Comparison of ENCODE assay signal across 8 mouse cellular contexts in the genomic region with DNA sequence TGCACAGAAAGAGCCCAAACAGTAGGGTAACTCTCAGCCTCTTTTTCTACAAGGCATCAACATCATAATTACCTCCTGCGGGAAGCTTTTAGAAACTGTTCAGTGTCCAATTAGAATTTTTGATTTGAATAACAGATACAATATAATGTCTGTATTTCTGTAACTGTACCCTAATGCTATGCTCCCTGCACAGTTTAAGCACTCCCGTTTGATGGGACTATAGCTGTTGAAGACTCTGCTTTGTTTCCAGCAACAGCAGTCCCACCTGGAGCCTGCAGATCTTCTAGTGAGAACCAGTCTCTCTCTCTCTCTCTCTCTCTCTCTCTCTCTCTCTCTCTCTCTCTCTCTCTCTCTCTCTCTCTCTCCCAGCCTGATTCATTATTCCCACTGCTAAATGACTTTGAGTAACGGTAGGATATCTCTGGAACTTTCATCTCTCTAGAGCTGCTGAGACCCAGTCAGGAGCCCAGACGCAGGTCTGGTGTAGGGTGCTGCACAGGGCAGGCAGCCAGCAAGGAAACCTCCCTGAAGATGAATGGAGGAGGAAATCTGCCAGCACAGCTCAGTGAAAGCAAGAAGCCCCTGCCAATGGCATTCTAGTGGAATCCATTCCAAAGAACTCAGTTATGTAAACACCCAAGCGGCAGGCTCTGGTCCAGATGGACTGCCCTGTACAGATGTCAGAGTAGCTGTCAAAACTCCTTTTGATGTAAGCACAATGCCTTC.
DNase-seq lines count a peak whose midpoint lies in the region; ATAC-seq lines count a peak whose summit lies in the region.

No protein-coding gene starts in this region.

- ATAC-seq in CD4-positive, CD25-positive, alpha-beta regulatory T cell, adult 4 months: no peak

- peak; percentile 23 for DNase-seq in kidney, postnatal 10 days
- no peak for DNase-seq in kidney, postnatal 25 days
- DNase-seq in adipocyte (ENCODE audit: low spot score): peak; percentile 52
- DNase-seq in heart, adult 9 months (ENCODE audit: low spot score in 2 of 2): peak; percentile 30 to 50
- peak; percentile 74 for DNase-seq in lung, postnatal 14 days
- no peak for DNase-seq in cerebellum, adult 9-11 months
- DNase-seq in frontal cortex, postnatal 10 days (ENCODE audit: low spot score in 2 of 2): no peak

Comparison
In these comparisons a context has a peak if more than half of its experiments do, and no peak if none do; other contexts are left out.
1. DNase-seq: peak in kidney, postnatal 10 days (single experiment), adipocyte (single experiment), heart, adult 9 months (2 of 2) and lung, postnatal 14 days (single experiment); none in kidney, postnatal 25 days (0 of 2), cerebellum, adult 9-11 months (single experiment) and frontal cortex, postnatal 10 days (0 of 2).